Mouse (Mus musculus) midbrain, embryonic 16.5 days (tissue): Measurements from ENCODE around the gene Gm27029. TPM values are rescaled to one million over a fixed set of nuclear protein-coding genes. Genes with fewer than 3 reads are reported as not detected.
"Not testable (repeated sequence)": the region's sequence is repeated elsewhere in the genome, so short reads cannot be mapped to it uniquely, and the experiment has no call there.

Experiments
- ATAC-seq: fragments of 200-750 bp; cut with Nextera tagmentation; 2 replicates; pipeline ENCODE4 v1.8.0; 2017; ENCODE audit warnings: moderate TSS enrichment
- H3K27ac ChIP-seq: fragments of 300-500 bp; sonication (generic); 2 replicates; pipeline ENCODE4 v1.5.1; 2014; ENCODE audit warnings: mild to moderate bottlenecking, low read length, mixed read lengths
- H3K27me3 ChIP-seq: fragments of 300-500 bp; sonication (generic); 2 replicates; pipeline ENCODE4 v1.6.1; 2014; ENCODE audit warnings: low read depth, low read length, mixed read lengths; ENCODE audit not compliant: control insufficient read depth, insufficient read depth
- H3K36me3 ChIP-seq: fragments of 300-500 bp; sonication (generic); 2 replicates; pipeline ENCODE4 v1.6.1; 2014; ENCODE audit warnings: mild to moderate bottlenecking, low read length, moderate library complexity, mixed read lengths; ENCODE audit not compliant: control insufficient read depth, insufficient read depth
- H3K4me1 ChIP-seq: fragments of 300-500 bp; sonication (generic); 2 replicates; pipeline ENCODE4 v1.6.1; 2014; ENCODE audit warnings: mild to moderate bottlenecking, low read length, mixed read lengths; ENCODE audit not compliant: control insufficient read depth, insufficient read depth
- H3K4me2 ChIP-seq: fragments of 300-500 bp; sonication (generic); 2 replicates; pipeline ENCODE4 v1.6.1; 2014; ENCODE audit warnings: mild to moderate bottlenecking, low read length, mixed read lengths
- H3K4me3 ChIP-seq: fragments of 300-500 bp; sonication (generic); 2 replicates; pipeline ENCODE4 v1.5.1; 2014; ENCODE audit warnings: low read depth, mild to moderate bottlenecking, low read length, moderate library complexity, mixed read lengths
- H3K9ac ChIP-seq: fragments of 300-500 bp; sonication (generic); 2 replicates; pipeline ENCODE4 v1.6.1; 2014; ENCODE audit warnings: low read depth, low read length, mixed read lengths
- H3K9me3 ChIP-seq: fragments of 300-500 bp; sonication (generic); replicated peaks from 2 replicates; pipeline ENCODE4 v1.6.1; 2014; ENCODE audit warnings: mild to moderate bottlenecking, low read length, mixed read lengths; ENCODE audit not compliant: control insufficient read depth, poor library complexity, severe bottlenecking
- WGBS: fragments of 180-500 bp; shearing (Covaris S2); extraction: QIAGEN DNeasy Blood & Tissue Kit; methylation state at CpG from one replicate; pipeline ENCODE4 v1.1.7; 2014; 5-methylcytosine and 5-hydroxymethylcytosine counted together
- polyA plus RNA-seq: library from polyadenylated mRNA; unstranded; fragments of >200 nt; fragmentation: Nextera tagmentation; extraction: Ambion mirVana; gene quantifications from 2 replicates; pipeline ENCODE4 v1.2.1, GENCODE M21; 2015

Gm27029 gene
- polyA plus RNA-seq = 7.0 and 7.9 TPM in 2 replicates

DNA sequence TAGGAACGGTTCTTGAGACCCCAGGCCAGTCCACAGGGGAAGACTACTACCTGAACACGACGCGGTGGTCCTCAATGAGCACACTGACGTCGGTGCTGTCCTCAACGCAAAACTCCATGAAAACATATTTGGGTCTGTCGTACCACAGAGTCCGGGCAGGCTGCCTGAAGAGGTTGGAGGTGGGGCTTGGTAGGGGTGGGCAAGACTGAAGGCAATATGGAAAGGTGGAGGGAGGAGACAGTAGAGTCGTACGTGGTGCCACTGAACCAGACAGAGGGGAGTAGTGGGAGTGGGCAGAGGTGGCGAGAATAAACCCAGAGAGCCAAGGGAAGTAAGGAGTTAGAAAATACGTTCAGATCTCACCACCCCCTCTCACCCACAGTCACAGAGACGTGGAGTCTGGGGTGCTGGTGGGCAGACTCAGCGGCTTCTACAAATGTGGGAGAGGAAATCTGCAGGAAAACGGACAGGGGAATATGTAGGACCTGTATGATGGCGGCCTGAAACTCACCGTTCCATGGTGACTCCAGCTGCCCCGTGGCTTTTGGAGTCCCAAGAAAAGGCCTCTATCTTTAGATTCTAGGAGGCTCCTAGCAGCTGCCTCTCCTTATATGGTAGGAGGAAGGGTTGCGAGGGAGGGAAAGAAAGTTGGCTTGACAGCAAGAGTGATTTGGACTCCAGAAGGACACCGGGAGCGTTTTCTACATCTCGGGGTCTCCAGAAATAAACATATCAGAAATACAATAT is at the start of gene Gm27029:
Gene Gm27029 (minus strand): TSS at position 692 of the 747 bp plus-strand sequence.
- peaks cover 27% of the 10 kb centered on the region for H3K4me1 ChIP-seq
- 6% methylated on average over 23 of the region's 23 CpGs for WGBS
- H3K27me3 ChIP-seq = no peaks in the 10 kb centered on the region
- peak; percentile 52 for ATAC-seq
- H3K27ac ChIP-seq = peak within 1 kb of the TSS; percentile 90
- H3K4me3 ChIP-seq = peak within 1 kb of the TSS; percentile 77
- peaks cover 2% of the 10 kb centered on the region; the same call in 1 of the 2 replicates for H3K36me3 ChIP-seq
- H3K9me3 ChIP-seq = no peaks in the 10 kb centered on the region
- peak within 1 kb of the TSS; percentile 82 for H3K9ac ChIP-seq
- peak within 1 kb of the TSS; percentile 90 for H3K4me2 ChIP-seq

DNA sequence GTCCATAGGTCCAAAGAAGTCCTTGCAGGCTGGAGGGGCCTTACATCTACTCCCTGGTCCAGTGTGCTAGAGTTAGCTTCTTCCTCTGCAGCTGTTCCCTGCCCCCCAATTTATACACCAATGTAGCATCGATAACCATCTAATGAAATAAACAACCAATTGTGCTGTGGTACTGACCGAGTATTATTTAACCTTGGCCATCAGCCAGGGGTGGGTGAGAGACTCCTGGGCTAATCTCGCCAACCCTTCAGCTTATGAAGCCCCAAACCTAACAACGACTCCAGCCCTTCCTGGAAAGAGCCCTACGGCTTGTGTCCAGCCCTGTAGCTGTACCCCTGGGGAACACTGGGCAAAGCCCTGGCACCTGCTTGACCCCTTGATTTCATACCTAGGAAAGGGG is 49.7 kb upstream of the Gm27029 start:
- Histone ChIP-seq H3K4me3 (no peak overlapping the region), H3K4me2 (no peak overlapping the region), H3K27ac (no peak overlapping the region), H3K36me3 (no peaks in the 10 kb centered on the region), H3K4me1 (peaks cover 11% of the 10 kb centered on the region), H3K9me3 (no peaks in the 10 kb centered on the region), H3K27me3 (no peaks in the 10 kb centered on the region), H3K9ac (no peak overlapping the region)
- ATAC-seq = no peak
- WGBS = 66% methylated on average over 5 of the region's 5 CpGs

DNA sequence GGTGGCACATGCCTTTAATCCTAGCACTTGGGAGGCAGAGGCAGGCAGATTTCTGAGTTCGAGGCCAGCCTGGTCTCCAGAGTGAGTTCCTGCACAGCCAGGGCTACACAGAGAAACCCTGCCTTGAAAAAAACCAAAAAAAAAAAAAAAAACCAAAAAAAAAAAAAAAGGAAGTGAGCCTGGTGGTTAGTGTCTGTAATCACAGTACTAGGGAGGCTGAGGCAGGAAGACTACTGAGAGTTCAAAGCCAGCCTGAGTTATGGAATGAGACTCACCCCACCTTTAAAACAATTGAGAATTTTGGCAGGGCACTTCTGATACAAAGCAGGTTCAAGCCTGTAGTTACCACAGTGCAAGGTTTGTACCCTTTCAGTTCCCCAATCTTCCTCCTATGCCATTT is 49.1 kb upstream of the Gm27029 start:
- not testable (repeated sequence) for ATAC-seq, H3K9ac ChIP-seq, H3K27ac ChIP-seq, H3K4me3 ChIP-seq, H3K27me3 ChIP-seq, H3K36me3 ChIP-seq, H3K9me3 ChIP-seq, H3K4me2 ChIP-seq
- peaks cover 11% of the 10 kb centered on the region for H3K4me1 ChIP-seq
- 80% methylated on average over 1 of the region's 1 CpGs for WGBS

DNA sequence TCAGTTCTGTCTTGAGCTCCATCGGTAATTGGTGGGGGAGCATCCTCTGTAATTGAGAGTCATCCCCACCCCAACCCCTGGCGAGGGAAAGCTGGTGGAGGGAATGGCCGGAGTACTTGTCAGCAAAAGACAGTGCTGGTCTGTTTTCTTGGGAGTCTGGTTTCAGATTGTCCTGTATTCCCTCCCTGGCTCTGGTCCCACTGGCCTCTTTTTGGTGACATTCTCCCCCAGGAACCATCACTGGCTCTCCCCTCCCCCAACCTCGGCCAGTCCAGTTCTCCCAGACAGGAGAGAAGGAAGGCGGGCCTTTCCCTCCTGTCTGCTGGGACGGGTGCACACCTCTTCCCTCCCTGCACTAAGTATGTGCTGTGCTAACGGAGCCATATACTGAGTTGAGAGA is 47.7 kb upstream of the Gm27029 start:
- Histone ChIP-seq H3K9me3 (no peaks in the 10 kb centered on the region), H3K4me1 (peaks cover 13% of the 10 kb centered on the region), H3K9ac (no peak overlapping the region), H3K27me3 (no peaks in the 10 kb centered on the region), H3K36me3 (no peaks in the 10 kb centered on the region), H3K4me2 (no peak overlapping the region), H3K27ac (no peak overlapping the region), H3K4me3 (no peak overlapping the region)
- WGBS = 72% methylated on average over 7 of the region's 7 CpGs
- no peak for ATAC-seq

DNA sequence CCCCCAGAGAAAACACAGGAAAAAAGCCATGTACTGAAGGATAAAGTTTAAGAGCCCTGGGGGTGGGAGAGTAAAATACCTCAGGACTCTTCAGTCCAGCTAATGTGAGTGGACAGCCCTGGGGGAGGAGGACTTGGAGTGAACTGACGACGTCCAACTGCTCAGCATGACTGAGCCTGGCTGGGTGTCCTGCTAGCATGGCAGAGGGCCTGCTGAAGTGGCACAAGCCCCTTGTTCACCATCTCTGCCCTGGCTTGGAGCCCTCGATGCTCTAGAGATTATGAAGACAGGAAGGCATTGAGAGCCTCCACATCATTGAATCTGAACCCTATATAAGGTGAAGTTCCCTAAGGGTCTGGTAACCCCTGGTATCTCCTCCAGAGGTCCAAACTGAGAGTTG is 47.3 kb upstream of the Gm27029 start:
- Histone ChIP-seq H3K9me3 (no peaks in the 10 kb centered on the region), H3K36me3 (no peaks in the 10 kb centered on the region), H3K4me2 (no peak overlapping the region), H3K27me3 (no peaks in the 10 kb centered on the region), H3K27ac (no peak overlapping the region), H3K9ac (no peak overlapping the region), H3K4me3 (no peak overlapping the region), H3K4me1 (peaks cover 15% of the 10 kb centered on the region)
- no peak for ATAC-seq
- 60% methylated on average over 3 of the region's 3 CpGs for WGBS

DNA sequence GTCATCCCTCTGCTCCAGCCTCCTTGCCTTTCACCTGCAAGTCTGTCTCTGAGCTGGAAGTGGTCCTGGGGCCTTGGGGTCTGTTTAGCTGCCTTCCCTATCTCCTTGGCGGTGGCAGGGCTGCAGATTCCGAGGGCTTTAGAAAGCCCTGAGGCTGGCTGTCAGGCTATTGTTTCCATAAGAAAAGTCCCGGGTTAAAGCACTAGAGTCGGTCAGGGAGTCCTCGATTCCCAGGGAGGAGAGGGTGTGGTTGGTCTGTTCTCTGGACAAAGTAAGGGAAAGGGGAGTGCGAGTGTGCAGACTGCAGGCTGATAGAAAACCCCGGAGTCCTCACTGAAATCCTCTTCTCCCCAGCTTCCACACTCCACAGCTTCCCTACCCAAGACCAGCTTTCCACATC is 45.6 kb upstream of the Gm27029 start:
- ATAC-seq = no peak
- Histone ChIP-seq H3K4me1 (peaks cover 21% of the 10 kb centered on the region), H3K27ac (no peak overlapping the region), H3K27me3 (no peaks in the 10 kb centered on the region), H3K4me3 (no peak overlapping the region), H3K4me2 (no peak overlapping the region), H3K36me3 (no peaks in the 10 kb centered on the region), H3K9ac (no peak overlapping the region), H3K9me3 (no peaks in the 10 kb centered on the region)
- WGBS = 11% methylated on average over 7 of the region's 7 CpGs

DNA sequence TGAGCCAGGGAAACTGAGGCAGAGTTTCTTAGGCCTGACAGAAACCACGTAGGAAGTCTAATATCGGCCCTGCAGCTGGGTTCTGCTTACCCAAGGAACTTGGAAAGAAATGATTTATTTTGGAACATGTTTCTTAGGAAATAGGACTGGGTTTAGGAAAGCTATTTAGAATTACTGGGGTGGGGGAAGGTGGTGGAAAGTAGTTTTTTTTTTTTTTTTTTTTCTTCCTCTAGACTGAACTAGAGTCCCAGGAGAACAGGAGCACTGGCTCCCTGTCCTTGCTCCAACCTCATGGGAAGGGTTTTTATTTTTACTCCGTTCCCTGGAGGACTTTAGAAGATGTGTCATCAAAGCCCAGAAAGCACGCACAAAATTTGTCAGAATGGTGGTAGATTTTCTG is 44.6 kb upstream of the Gm27029 start:
- H3K27me3 ChIP-seq = no peaks in the 10 kb centered on the region
- H3K9me3 ChIP-seq = no peaks in the 10 kb centered on the region
- peak overlapping the region; percentile 90 for H3K9ac ChIP-seq
- H3K27ac ChIP-seq = no peak overlapping the region
- peak overlapping the region; percentile 85 for H3K4me3 ChIP-seq
- no peaks in the 10 kb centered on the region for H3K36me3 ChIP-seq
- peak overlapping the region; percentile 66 for H3K4me2 ChIP-seq
- H3K4me1 ChIP-seq = peaks cover 25% of the 10 kb centered on the region
- 65% methylated on average over 4 of the region's 4 CpGs for WGBS
- ATAC-seq = no peak

DNA sequence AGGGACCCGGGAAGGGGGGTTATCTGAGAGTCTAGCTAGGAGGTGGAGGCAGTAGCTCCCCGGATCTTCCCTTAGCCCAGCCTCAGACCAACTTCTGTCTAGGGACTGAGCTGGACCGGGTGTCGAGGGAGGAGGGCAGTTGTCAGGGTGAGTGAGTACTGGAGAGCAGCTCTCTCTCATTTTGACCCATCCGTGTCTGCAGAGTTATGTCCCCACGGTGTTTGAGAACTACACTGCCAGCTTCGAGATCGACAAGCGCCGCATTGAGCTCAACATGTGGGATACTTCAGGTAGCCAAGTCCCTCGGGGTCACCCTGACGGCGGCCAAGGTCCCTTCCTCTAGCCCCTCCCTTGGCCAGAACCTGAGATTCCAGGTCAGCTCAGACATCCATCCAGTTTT is 44.1 kb upstream of the Gm27029 start:
- Histone ChIP-seq H3K4me2 (peak overlapping the region; percentile 66), H3K4me3 (peak overlapping the region; percentile 85), H3K27me3 (no peaks in the 10 kb centered on the region), H3K27ac (peak overlapping the region; percentile 82), H3K4me1 (peaks cover 29% of the 10 kb centered on the region), H3K9ac (peak overlapping the region; percentile 90), H3K9me3 (no peaks in the 10 kb centered on the region), H3K36me3 (no peaks in the 10 kb centered on the region)
- no peak for ATAC-seq
- 3% methylated on average over 13 of the region's 13 CpGs for WGBS

DNA sequence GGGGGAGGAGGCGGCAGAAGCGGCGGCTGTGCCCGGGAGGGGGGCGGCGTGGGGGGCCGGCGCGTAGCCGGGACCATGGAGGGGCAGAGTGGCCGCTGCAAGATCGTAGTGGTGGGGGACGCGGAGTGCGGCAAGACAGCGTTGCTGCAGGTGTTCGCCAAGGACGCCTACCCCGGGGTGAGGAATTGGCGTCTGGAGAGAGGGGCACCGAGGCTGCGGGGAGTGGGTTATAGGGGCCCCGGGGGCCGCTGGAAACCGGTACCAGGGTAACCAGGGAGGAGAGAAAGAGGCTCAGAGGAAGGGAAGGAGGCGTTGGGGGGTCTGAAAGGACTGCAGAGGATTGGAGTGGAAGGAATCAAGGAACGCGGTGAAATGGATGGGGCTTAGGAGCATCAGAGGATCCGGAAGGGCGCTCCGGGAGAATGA is 43.7 kb upstream of the Gm27029 start:
- Histone ChIP-seq H3K36me3 (no peaks in the 10 kb centered on the region), H3K4me2 (peak overlapping the region; percentile 66), H3K4me1 (peaks cover 34% of the 10 kb centered on the region), H3K27ac (peak overlapping the region; percentile 82), H3K4me3 (peak overlapping the region; percentile 85), H3K9ac (peak overlapping the region; percentile 90), H3K27me3 (no peaks in the 10 kb centered on the region), H3K9me3 (no peaks in the 10 kb centered on the region)
- peak; percentile 33 for ATAC-seq
- 0% methylated on average over 23 of the region's 31 CpGs for WGBS
